Mouse (Mus musculus) lung, embryonic 14.5 days (tissue): ENCODE data around the gene Ropn1l. TPM values are rescaled to one million over a fixed set of nuclear protein-coding genes. Genes with fewer than 3 reads are reported as not detected.
A peak's percentile ranks its signal among the peaks of the same experiment; 100 is the strongest.

Experiments
- ATAC-seq: fragments of 200-750 bp; cut with Nextera tagmentation; 2 replicates; pipeline ENCODE4 v1.8.0; 2017; ENCODE audit warnings: mild to moderate bottlenecking, moderate TSS enrichment, moderate library complexity; ENCODE audit not compliant: insufficient read depth
- DNase-seq: peaks from one replicate; pipeline ENCODE4 v3.0.0-alpha.2; 2015
- H3K27ac ChIP-seq: fragments of 300-500 bp; sonication (generic); 2 replicates; pipeline ENCODE4 v1.5.1; 2014; ENCODE audit warnings: low read depth, mild to moderate bottlenecking, moderate library complexity
- H3K27me3 ChIP-seq: fragments of 300-500 bp; sonication (generic); 2 replicates; pipeline ENCODE4 v1.6.1; 2014; ENCODE audit warnings: low read length, control low read depth; ENCODE audit not compliant: insufficient read depth
- H3K36me3 ChIP-seq: fragments of 300-500 bp; sonication (generic); 2 replicates; pipeline ENCODE4 v1.6.1; 2014; ENCODE audit warnings: control low read depth; ENCODE audit not compliant: insufficient read depth
- H3K4me1 ChIP-seq: fragments of 300-500 bp; sonication (generic); 2 replicates; pipeline ENCODE4 v1.6.1; 2014; ENCODE audit warnings: antibody characterized with exemption, control low read depth; ENCODE audit not compliant: insufficient read depth
- H3K4me2 ChIP-seq: fragments of 300-500 bp; sonication (generic); 2 replicates; pipeline ENCODE4 v1.6.1; 2014; ENCODE audit warnings: mild to moderate bottlenecking
- H3K4me3 ChIP-seq: fragments of 300-500 bp; sonication (generic); 2 replicates; pipeline ENCODE4 v1.5.1; 2014; ENCODE audit warnings: low read depth, low read length
- H3K9ac ChIP-seq: fragments of 300-500 bp; sonication (generic); 2 replicates; pipeline ENCODE4 v1.6.1; 2014
- H3K9me3 ChIP-seq: fragments of 300-500 bp; sonication (generic); 2 replicates; pipeline ENCODE4 v1.6.1; 2016; ENCODE audit warnings: low read depth, low read length, control low read depth
- CTCF ChIP-seq: IDR thresholded peaks from 2 replicates; pipeline ENCODE4 v1.5.1; 2016; ENCODE audit warnings: antibody characterized with exemption, low read depth
- WGBS: fragments of 180-500 bp; shearing (Covaris S2); extraction: QIAGEN DNeasy Blood & Tissue Kit; methylation state at CpG from one replicate; pipeline ENCODE4 v1.1.7; 2014; 5-methylcytosine and 5-hydroxymethylcytosine counted together
- polyA plus RNA-seq: library from polyadenylated mRNA; unstranded; fragments of >200 nt; fragmentation: Nextera tagmentation; extraction: Ambion mirVana; gene quantifications from 2 replicates; pipeline ENCODE4 v1.2.1, GENCODE M21; 2014

Gene Ropn1l
- polyA plus RNA-seq, 1 experiment from 2014 or later = 2.6 TPM

DNA sequence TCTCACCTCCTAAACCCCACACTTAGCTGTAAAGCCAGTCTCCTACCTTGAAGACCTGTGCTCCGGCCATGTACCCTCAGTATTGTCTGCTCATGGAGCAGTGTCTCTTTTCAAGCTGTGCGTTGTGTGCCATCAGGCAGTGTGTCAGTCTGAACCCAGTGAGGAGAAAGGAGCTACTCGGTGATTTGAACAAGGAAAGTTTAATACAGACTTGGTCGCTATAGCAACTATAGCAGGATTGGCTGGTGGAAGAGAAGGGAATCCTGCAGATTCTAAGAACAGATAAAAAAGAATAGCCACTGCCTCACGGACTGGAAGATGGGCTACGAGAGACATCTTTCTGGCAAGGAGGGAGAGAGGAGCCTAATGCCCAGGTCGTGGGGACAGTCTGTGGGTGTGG, 24.1 kb downstream of the Ropn1l start:
- Histone ChIP-seq H3K4me3 (no peak overlapping the region), H3K27me3 (no peaks in the 10 kb centered on the region), H3K27ac (no peak overlapping the region), H3K4me2 (no peak overlapping the region), H3K9ac (no peak overlapping the region), H3K36me3 (no peaks in the 10 kb centered on the region), H3K9me3 (no peaks in the 10 kb centered on the region), H3K4me1 (no peaks in the 10 kb centered on the region)
- 72% methylated on average over 7 of the region's 7 CpGs for WGBS
- DNase-seq (no peak), ATAC-seq (no peak)
- TF ChIP-seq CTCF = no peak

DNA sequence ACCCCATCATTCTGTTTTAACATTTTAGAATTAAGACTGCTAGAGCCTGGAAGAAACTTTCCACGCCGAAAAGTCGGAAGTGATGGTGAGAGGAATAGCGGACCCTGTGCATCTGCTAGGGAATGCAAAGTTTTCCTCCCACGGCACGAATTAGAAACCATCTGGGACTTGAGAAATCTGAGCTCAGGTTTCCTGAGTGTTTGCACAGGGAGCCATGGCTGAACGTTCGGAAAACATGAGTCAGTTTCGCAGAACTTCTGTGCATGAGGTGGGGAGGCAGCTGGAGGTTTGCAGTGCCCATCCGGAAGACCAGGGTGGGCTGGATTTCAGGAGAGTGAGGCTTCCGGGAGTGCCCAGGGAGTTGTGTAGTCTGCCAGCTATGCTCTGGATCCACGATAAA, 25.0 kb downstream of the Ropn1l start:
- TF ChIP-seq CTCF = no peak
- no peak overlapping the region for H3K4me2 ChIP-seq
- 46% methylated on average over 12 of the region's 12 CpGs for WGBS
- no peaks in the 10 kb centered on the region for H3K36me3 ChIP-seq
- H3K4me3 ChIP-seq = no peak overlapping the region
- no peaks in the 10 kb centered on the region for H3K4me1 ChIP-seq
- no peak for ATAC-seq
- no peaks in the 10 kb centered on the region for H3K9me3 ChIP-seq
- no peak overlapping the region for H3K9ac ChIP-seq
- no peaks in the 10 kb centered on the region for H3K27me3 ChIP-seq
- peak; percentile 57 for DNase-seq
- no peak overlapping the region for H3K27ac ChIP-seq

DNA sequence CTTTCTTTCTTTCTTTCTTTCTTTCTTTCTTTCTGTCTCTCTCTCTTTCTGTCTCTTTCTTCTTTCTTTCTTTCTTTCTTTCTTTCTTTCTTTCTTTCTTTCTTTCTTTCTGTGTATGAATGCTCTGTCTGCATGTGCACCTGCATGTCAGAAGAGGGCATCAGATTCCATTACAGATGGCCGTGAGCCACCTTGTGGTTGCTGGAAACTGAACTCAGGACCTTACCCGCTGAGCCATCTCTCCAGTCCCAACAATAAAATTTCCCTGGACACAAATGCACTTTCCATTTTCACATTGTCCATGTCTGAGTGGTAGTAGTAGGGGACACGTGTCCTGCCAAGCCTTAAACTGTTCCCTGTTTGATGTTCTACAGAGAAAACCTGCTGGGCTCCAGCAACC, 26.1 kb downstream of the Ropn1l start:
- Histone ChIP-seq H3K36me3 (no peaks in the 10 kb centered on the region), H3K4me1 (no peaks in the 10 kb centered on the region), H3K27me3 (no peaks in the 10 kb centered on the region), H3K9me3 (no peaks in the 10 kb centered on the region), H3K4me2 (no peak overlapping the region), H3K27ac (no peak overlapping the region), H3K9ac (no peak overlapping the region), H3K4me3 (no peak overlapping the region)
- no peak for TF ChIP-seq CTCF
- DNase-seq (no peak), ATAC-seq (no peak)
- WGBS = 50% methylated on average over 3 of the region's 3 CpGs

DNA sequence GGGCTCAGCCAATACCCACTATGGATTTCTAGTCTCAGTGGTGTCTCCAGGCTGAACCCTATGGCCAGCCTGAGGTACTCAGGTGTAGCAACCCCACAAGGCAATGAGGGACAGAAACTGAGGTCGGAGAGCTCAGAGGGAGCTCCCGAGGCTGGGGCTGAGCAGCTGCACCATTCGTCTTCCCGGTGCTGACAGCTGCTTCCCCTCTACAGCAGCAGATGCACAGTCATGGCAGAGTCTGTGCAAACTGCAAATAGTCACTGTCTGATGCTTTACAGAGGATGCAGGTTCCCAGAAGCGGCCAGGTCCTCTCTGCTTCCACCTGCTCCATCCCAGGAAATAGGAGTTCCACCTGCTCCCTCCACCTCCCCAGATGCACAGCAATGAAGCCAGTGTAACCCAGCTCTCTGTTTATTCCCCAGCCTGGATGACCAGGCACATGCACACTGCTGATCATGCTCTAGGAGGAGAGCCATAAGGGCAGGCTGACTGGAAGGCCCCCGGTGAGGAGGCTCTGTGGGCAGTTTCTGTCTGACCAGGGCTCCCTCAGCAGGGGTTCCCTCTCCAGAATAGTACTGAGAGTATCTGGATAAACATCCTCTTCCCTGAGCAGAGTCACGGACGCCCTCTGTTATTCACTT, 27.4 kb downstream of the Ropn1l start:
- DNase-seq = no peak
- H3K27me3 ChIP-seq = no peaks in the 10 kb centered on the region

DNA sequence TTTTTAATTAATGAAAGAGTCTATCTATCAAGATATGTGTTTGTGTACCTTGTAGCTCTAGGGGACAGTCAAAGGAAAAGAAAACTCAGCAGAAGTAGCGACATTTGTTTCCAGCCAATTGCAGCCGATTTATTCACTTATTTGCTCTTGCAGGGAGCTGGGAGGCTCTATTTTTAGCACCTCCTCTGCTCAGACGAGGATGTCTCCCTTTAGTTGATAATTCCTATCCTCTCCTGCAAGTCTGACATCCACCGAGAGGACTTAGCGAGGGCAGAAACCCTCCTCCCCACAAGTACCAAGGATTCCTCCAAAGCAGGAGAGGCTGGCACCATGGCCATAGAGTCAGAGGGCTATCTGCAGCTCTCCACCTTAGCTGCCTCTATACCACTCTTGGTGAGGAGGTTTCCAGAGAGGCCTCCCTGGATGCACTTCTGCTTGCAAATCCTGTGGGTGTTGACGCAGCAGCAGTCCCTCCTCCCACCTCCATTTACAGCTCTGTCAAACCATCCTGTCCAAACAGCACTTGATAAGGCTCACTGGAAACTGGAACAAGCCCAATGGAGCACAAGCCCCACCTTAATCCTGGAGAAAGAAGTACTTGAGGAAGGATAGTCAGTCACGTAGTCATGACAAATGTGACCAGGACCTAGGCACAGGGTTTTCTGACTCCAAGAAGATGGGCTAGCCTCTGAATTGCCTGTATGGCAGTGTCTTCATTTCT, 30.7 kb downstream of the Ropn1l start:
- 32% methylated on average over 7 of the region's 7 CpGs for WGBS
- Histone ChIP-seq H3K4me3 (no peak overlapping the region), H3K9me3 (no peaks in the 10 kb centered on the region), H3K4me2 (no peak overlapping the region), H3K4me1 (no peaks in the 10 kb centered on the region), H3K27me3 (no peaks in the 10 kb centered on the region), H3K36me3 (no peaks in the 10 kb centered on the region), H3K9ac (no peak overlapping the region), H3K27ac (no peak overlapping the region)
- ATAC-seq (peak; percentile 22; the same call in 1 of the 2 replicates), DNase-seq (peak; percentile 11)
- TF ChIP-seq CTCF = no peak

More for the DNA sequence above, 27.4 kb downstream of the Ropn1l start:
- no peak for TF ChIP-seq CTCF
- WGBS = 24% methylated on average over 8 of the region's 8 CpGs
- Histone ChIP-seq H3K4me2 (no peak overlapping the region), H3K9ac (no peak overlapping the region), H3K36me3 (no peaks in the 10 kb centered on the region), H3K27ac (no peak overlapping the region), H3K4me3 (no peak overlapping the region), H3K4me1 (no peaks in the 10 kb centered on the region), H3K9me3 (no peaks in the 10 kb centered on the region)
- no peak for ATAC-seq

DNA sequence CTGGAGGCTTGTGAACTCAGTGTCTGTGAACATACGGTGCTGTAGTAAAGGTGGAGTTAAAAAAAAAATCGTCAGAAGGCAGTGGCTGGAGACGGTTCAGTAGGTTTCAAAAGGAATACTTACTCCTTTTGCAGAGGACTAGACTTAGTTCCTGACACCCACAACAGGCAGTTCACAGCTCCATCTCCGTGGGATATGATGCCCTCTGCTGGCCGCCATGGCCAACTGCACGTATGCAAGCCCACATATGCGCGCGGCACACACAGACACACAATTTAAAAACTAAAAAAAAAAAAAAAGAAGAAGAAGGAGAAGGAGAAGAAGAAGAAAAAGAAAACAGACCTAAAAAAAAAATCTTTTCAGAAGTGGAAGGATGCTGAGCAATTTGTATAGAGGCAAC, 34.5 kb downstream of the Ropn1l start:
- H3K27me3 ChIP-seq = no peaks in the 10 kb centered on the region
- no peak overlapping the region for H3K4me3 ChIP-seq
- DNase-seq (peak; percentile 56), ATAC-seq (no peak)
- H3K27ac ChIP-seq = no peak overlapping the region
- H3K4me1 ChIP-seq = no peaks in the 10 kb centered on the region
- peak; percentile 71 for TF ChIP-seq CTCF
- no peak overlapping the region for H3K9ac ChIP-seq
- peak overlapping the region; percentile 47 for H3K4me2 ChIP-seq
- H3K9me3 ChIP-seq = no peaks in the 10 kb centered on the region
- 36% methylated on average over 9 of the region's 9 CpGs for WGBS
- no peaks in the 10 kb centered on the region for H3K36me3 ChIP-seq

DNA sequence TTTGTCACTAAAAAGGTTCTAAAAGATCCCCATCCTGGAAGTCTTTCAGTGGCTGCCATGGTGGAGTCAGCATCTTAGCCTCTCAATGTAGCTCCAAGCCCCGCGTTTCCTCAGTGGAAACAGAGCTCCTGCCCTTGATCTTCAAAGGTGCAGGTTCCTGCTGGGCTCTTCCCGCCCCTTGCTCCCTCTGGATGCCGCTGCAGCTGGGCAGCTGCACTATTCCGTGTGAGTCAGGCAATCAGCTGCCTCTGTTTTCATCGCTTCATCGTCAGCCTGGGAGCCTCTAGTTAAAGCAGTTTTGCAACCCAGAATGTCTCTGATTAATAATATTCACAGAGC, 34.9 kb downstream of the Ropn1l start:
- H3K27ac ChIP-seq = peak overlapping the region; percentile 67
- no peak overlapping the region for H3K4me3 ChIP-seq
- no peak overlapping the region for H3K9ac ChIP-seq
- no peaks in the 10 kb centered on the region for H3K36me3 ChIP-seq
- no peak for ATAC-seq
- WGBS = 9% methylated on average over 7 of the region's 7 CpGs
- no peaks in the 10 kb centered on the region for H3K4me1 ChIP-seq
- TF ChIP-seq CTCF = no peak
- DNase-seq = peak; percentile 13
- H3K9me3 ChIP-seq = no peaks in the 10 kb centered on the region
- H3K4me2 ChIP-seq = peak overlapping the region; percentile 47
- no peaks in the 10 kb centered on the region for H3K27me3 ChIP-seq
